Mouse (Mus musculus) myocyte (in vitro differentiated cells): ENCODE results near the gene 1600014C23Rik.

Source experiments
- MAX ChIP-seq: IDR thresholded peaks from one replicate; pipeline ENCODE4 v1.6.1; 2011; ENCODE audit warnings: low read depth, mild to moderate bottlenecking, control low read depth
- POLR2AphosphoS2 ChIP-seq: IDR thresholded peaks from one replicate; pipeline ENCODE4 v1.6.1; 2011; ENCODE audit warnings: low read depth, control low read depth; ENCODE audit not compliant: insufficient read length
- USF1 ChIP-seq: IDR thresholded peaks from one replicate; pipeline ENCODE4 v1.6.1; 2011; ENCODE audit warnings: low read depth, mild to moderate bottlenecking, control low read depth, moderate library complexity

DNA sequence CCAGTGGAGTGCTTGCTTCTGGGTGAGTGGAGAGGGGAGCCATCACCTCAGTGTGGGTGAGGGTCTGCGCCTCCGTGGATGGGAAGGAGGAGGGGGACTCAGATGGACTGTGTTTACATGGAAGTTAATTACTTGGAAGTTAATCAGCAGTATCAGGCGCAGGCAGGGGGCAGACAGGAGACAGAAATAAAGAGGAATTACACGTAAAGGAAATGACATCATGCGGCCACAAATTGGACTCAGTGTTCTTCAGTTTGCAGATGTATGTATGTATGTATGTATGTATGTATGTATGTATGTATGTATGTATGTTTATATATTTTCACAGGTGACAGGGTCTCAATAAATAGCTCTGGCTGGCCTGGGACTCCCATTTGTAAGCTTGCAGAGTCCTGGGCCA lies 26.8 kb downstream of the 1600014C23Rik start:
- TF ChIP-seq POLR2AphosphoS2 (no peak), USF1 (no peak), MAX (no peak)
